Mouse (Mus musculus) kidney, embryonic 16.5 days (tissue): ENCODE measurements around the gene Glp1r. TPM values are rescaled to one million over a fixed set of nuclear protein-coding genes. Genes with fewer than 3 reads are reported as not detected.

ENCODE experiments used
- ATAC-seq: fragments of 200-750 bp; cut with Nextera tagmentation; 2 replicates; pipeline ENCODE4 v1.8.0; 2017; ENCODE audit warnings: moderate TSS enrichment; ENCODE audit not compliant: low FRiP score, low TSS enrichment
- H3K27ac ChIP-seq: fragments of 300-500 bp; sonication (generic); 2 replicates; pipeline ENCODE4 v1.5.1; 2014; ENCODE audit warnings: low read length
- H3K27me3 ChIP-seq: fragments of 300-500 bp; sonication (generic); 2 replicates; pipeline ENCODE4 v1.6.1; 2014; ENCODE audit warnings: low read length, control low read depth, mixed read lengths; ENCODE audit not compliant: insufficient read depth
- H3K36me3 ChIP-seq: fragments of 300-500 bp; sonication (generic); 2 replicates; pipeline ENCODE4 v1.6.1; 2014; ENCODE audit warnings: low read length, control low read depth, mixed read lengths; ENCODE audit not compliant: insufficient read depth
- H3K4me1 ChIP-seq: fragments of 300-500 bp; sonication (generic); 2 replicates; pipeline ENCODE4 v1.6.1; 2014; ENCODE audit warnings: low read length, control low read depth, mixed read lengths; ENCODE audit not compliant: insufficient read depth
- H3K4me2 ChIP-seq: fragments of 300-500 bp; sonication (generic); replicated peaks from 2 replicates; pipeline ENCODE4 v1.6.1; 2014; ENCODE audit warnings: low read depth, low read length
- H3K4me3 ChIP-seq: fragments of 300-500 bp; sonication (generic); 2 replicates; pipeline ENCODE4 v1.5.1; 2014; ENCODE audit warnings: mild to moderate bottlenecking, low read length
- H3K9ac ChIP-seq: fragments of 300-500 bp; sonication (generic); replicated peaks from 2 replicates; pipeline ENCODE4 v1.6.1; 2014; ENCODE audit warnings: low read length
- H3K9me3 ChIP-seq: fragments of 300-500 bp; sonication (generic); 2 replicates; pipeline ENCODE4 v1.6.1; 2016; ENCODE audit warnings: low read length, control low read depth
- WGBS: fragments of 180-500 bp; shearing (Covaris S2); extraction: QIAGEN DNeasy Blood & Tissue Kit; methylation state at CpG from one replicate; pipeline ENCODE4 v1.1.7; 2014; 5-methylcytosine and 5-hydroxymethylcytosine counted together
- microRNA-seq: library from miRNA; unstranded; fragments of <30 nt; microRNA quantifications from one replicate; pipeline ENCODE4, GENCODE M21; 2016
- polyA plus RNA-seq: library from polyadenylated mRNA; unstranded; fragments of >200 nt; fragmentation: Nextera tagmentation; extraction: Ambion mirVana; gene quantifications from 2 replicates; pipeline ENCODE4 v1.2.1, GENCODE M21; 2015

Gene Glp1r
- polyA plus RNA-seq, 1 experiment from 2014 or later = 0.49 TPM

DNA sequence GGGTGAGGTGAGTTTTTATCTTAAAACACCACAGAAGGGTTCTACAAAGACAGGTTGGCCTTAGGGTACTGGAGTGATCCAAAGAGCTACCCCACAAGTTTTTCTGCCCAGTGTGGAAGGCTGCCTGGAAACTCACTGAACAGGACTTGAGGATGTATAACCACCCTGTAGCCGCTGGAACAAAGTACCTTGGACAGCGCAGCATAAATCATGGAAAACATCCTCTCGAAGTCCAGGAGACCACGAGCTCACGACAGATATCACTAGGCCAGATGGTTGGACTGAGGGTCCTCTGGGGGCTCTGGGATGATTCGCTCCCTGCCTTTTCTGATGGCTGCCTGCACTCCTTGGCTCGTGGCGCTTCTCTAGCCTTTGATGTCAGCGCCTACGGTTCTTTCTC, 76.9 kb downstream of the Glp1r start:
- Histone ChIP-seq H3K9ac (no peak overlapping the region), H3K4me2 (no peak overlapping the region), H3K27ac (no peak overlapping the region), H3K4me1 (peaks cover 6% of the 10 kb centered on the region), H3K27me3 (no peaks in the 10 kb centered on the region), H3K36me3 (no peaks in the 10 kb centered on the region), H3K4me3 (no peak overlapping the region), H3K9me3 (no peaks in the 10 kb centered on the region)
- no peak for ATAC-seq
- 56% methylated on average over 10 of the region's 10 CpGs for WGBS

DNA sequence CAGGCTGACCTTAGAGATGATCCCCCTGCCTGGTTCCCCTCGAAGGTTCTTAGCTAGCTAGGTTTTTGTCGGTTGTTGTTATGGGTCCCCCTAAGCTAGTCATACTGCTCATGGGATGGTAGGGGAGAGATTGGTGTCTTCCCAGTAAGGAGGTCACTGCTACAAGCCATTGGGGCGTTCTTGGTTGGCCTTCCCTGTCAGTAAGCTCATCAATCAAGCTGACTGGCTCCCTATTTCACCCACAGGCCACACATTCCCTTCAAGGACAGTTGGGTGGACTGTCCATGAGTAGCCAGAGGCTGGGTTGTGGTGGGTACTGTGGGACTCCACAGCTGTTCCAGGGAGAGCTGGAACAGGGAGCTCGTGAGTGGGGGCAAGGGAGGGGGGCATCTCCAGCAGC, 81.9 kb downstream of the Glp1r start:
- no peak overlapping the region for H3K4me2 ChIP-seq
- H3K27me3 ChIP-seq = no peaks in the 10 kb centered on the region
- no peaks in the 10 kb centered on the region for H3K4me1 ChIP-seq
- no peaks in the 10 kb centered on the region for H3K9me3 ChIP-seq
- ATAC-seq = no peak
- no peaks in the 10 kb centered on the region for H3K36me3 ChIP-seq
- no peak overlapping the region for H3K27ac ChIP-seq
- WGBS = 58% methylated on average over 4 of the region's 4 CpGs
- H3K4me3 ChIP-seq = no peak overlapping the region
- no peak overlapping the region for H3K9ac ChIP-seq

DNA sequence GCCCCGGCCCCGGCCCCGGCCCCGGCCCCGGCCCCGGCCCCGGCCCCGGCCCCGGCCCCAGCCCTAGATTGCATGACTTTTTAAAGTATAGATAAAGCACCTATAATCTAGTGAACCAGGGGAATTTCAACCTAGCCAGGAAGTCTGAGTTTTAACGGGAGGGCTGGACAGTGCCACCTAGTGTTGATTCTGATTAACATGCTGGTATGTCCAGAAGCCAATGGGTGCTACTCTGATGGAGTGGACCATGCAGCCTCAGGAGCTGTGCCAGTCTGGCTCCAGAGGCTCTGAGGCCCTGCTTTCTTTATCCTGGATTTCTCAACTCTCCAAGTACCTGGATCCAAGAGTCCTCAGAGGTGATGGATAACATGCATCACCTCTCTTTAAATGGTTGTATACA, 88.6 kb downstream of the Glp1r start:
- Histone ChIP-seq H3K4me1 (no peaks in the 10 kb centered on the region), H3K4me3 (no peak overlapping the region), H3K9me3 (no peaks in the 10 kb centered on the region), H3K9ac (no peak overlapping the region), H3K4me2 (no peak overlapping the region), H3K27ac (no peak overlapping the region), H3K36me3 (no peaks in the 10 kb centered on the region), H3K27me3 (no peaks in the 10 kb centered on the region)
- 37% methylated on average over 10 of the region's 10 CpGs for WGBS
- ATAC-seq = no peak

Small RNAs within 50 kb of the gene (microRNA-seq; reads per million reads assigned to microRNA genes)
- not detected for gene Gm24026

Other genes starting within 250 kb of the Glp1r start
- 0.14 TPM in 2 replicates for gene Umodl1, start 52.8 kb downstream of the Glp1r start, polyA plus RNA-seq
- gene Abcg1, start 155.9 kb downstream of the Glp1r start, polyA plus RNA-seq = 8.5 and 9.2 TPM in 2 replicates
- gene Tff3, start 227.8 kb downstream of the Glp1r start, polyA plus RNA-seq = 0.36 and 0.41 TPM in 2 replicates
- 2.1 and 2.3 TPM in 2 replicates for gene Tff2, start 242.5 kb downstream of the Glp1r start, polyA plus RNA-seq